Mouse (Mus musculus): Measurements from ENCODE around the gene Pdzrn3.

Pdzrn3 gene

GRCm38 (mm10) chr6:101328514-101328913 is 49.2 kb downstream of the Pdzrn3 start:
- peak; percentile 96 for DNase-seq (ENCODE audit: low read depth, low spot score)

- no peak for DNase-seq (ENCODE audit: low read depth, low spot score)
These were observed 50.0 kb downstream of the Pdzrn3 start for GRCm38 (mm10) chr6:101327741-101328140.

- DNase-seq (ENCODE audit: low read depth, low spot score), result no peak
These were observed 50.5 kb downstream of the Pdzrn3 start for GRCm38 (mm10) chr6:101327196-101327595.

GRCm38 (mm10) chr6:101325842-101326639 is 51.7 kb downstream of the Pdzrn3 start:
- no peak for DNase-seq (ENCODE audit: low read depth, low spot score)

GRCm38 (mm10) chr6:101322580-101322979 is 55.1 kb downstream of the Pdzrn3 start:
- DNase-seq (ENCODE audit: low read depth, low spot score), result peak; percentile 64

- peak; percentile 73 for DNase-seq (ENCODE audit: low read depth, low spot score)
These were observed 57.3 kb downstream of the Pdzrn3 start for GRCm38 (mm10) chr6:101320386-101320785.

- DNase-seq (ENCODE audit: low read depth, low spot score), result no peak
These were observed 58.2 kb downstream of the Pdzrn3 start for GRCm38 (mm10) chr6:101319374-101319967.

- no peak for DNase-seq (ENCODE audit: low read depth, low spot score)
These were observed 59.2 kb downstream of the Pdzrn3 start for GRCm38 (mm10) chr6:101318530-101318929.

GRCm38 (mm10) chr6:101311446-101311845 is 66.3 kb downstream of the Pdzrn3 start:
- no peak for DNase-seq (ENCODE audit: low read depth, low spot score)

GRCm38 (mm10) chr6:101310491-101310890 is 67.2 kb downstream of the Pdzrn3 start:
- DNase-seq (ENCODE audit: low read depth, low spot score), result no peak

GRCm38 (mm10) chr6:101307964-101308531 is 69.6 kb downstream of the Pdzrn3 start:
- DNase-seq (ENCODE audit: low read depth, low spot score), result no peak

- DNase-seq (ENCODE audit: low read depth, low spot score), result no peak
These were observed 70.9 kb downstream of the Pdzrn3 start for GRCm38 (mm10) chr6:101306834-101307233.

- peak; percentile 39 for DNase-seq (ENCODE audit: low read depth, low spot score)
These were observed 72.2 kb downstream of the Pdzrn3 start for GRCm38 (mm10) chr6:101305543-101305942.

GRCm38 (mm10) chr6:101303959-101304738 is 73.5 kb downstream of the Pdzrn3 start:
- no peak for DNase-seq (ENCODE audit: low read depth, low spot score)

GRCm38 (mm10) chr6:101303501-101303900 is 74.2 kb downstream of the Pdzrn3 start:
- DNase-seq (ENCODE audit: low read depth, low spot score), result no peak

GRCm38 (mm10) chr6:101301154-101301553 is 76.5 kb downstream of the Pdzrn3 start:
- DNase-seq (ENCODE audit: low read depth, low spot score), result no peak

- DNase-seq (ENCODE audit: low read depth, low spot score), result no peak
These were observed 78.3 kb downstream of the Pdzrn3 start for GRCm38 (mm10) chr6:101299434-101299833.

- DNase-seq (ENCODE audit: low read depth, low spot score), result no peak
These were observed 79.9 kb downstream of the Pdzrn3 start for GRCm38 (mm10) chr6:101297563-101298520.

- DNase-seq (ENCODE audit: low read depth, low spot score), result no peak
These were observed 80.7 kb downstream of the Pdzrn3 start for GRCm38 (mm10) chr6:101296997-101297396.

- DNase-seq (ENCODE audit: low read depth, low spot score), result no peak
These were observed 81.4 kb downstream of the Pdzrn3 start for GRCm38 (mm10) chr6:101296280-101296679.

GRCm38 (mm10) chr6:101293036-101293572 is 84.6 kb downstream of the Pdzrn3 start:
- peak; percentile 60 for DNase-seq (ENCODE audit: low read depth, low spot score)

Measured in 3T3-L1 (cell line).